Mouse (Mus musculus): ENCODE results near the gene Svip.

Svip gene

DNA sequence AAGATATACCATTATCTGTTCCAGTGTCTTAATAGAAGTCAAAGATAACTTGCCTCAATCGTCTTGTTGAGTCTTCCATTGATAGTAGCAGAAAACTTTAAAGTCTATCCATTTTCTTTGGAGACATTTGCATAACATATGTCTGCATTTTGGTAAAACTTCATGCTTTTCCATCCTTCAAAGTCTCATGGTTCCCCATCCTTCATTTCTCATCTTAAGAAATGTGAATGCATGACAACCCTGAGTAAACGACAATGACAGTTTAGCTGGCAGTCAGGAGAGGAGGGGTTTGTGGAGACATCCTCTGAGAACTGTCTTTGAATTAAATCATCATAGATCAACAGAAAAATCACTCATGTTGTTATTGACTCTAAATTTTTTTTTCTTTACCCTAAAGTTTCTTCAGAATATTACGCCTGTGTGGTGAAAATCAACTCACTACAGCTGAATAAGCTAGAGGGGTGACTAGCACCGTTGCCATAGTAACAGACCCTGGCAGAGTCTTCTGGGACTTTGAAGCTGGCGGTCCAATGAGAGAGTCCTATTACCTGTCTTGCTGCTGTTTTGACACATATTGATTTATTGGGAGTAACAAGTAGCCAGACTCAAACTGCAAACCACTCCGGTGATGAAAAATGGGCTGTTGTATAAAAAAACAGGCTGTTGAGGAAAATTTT is 45.0 kb downstream of the Svip start:
- no peak for DNase-seq (ENCODE audit: low spot score)

DNA sequence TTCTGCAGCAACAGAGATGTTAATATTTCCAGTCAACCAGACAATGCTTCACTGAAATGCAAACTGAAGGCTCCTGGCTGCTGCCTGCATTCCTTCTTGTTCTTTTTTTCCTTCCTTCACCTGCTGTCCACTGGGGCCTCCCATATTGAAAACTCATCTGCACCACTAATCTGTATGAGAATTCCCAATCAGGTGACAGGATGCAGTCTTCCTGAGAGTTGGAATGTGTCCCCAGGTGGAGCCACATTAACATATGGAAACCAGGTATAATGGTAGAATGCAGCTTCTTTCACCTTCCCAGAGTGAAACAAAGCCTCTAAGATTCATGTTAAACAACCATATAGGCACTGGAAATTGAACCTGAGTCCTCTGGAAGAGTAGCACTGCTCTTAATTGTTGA is 48.1 kb downstream of the Svip start:
- DNase-seq (ENCODE audit: low spot score) = no peak

DNA sequence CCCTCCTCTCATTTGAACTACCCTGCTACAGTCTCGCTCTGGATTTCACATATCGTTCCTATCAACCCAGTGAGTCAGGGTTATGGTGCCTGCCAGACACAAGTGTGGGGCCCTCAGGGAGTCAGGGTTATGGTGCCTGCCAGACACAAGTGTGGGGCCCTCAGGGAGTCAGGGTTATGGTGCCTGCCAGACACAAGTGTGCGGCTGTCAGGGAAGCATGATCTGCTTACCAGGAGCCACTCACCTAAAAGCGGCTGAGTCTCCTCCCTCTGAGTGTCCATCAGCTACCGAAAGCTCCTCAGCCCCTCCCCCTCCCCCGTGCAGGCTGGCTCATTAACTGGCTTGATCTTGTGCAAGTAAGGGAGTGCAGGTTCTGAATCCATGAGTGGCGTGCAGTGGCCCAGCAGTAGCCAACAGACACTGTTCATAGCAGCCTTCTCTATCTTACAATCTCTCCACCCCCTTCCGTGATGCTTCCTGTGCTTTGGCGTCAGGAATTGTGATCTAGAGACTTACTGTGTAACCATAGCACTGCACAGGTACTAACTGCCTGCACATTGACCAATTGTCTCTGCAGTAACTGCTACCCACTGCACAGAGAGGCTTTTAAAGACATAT is 50.3 kb downstream of the Svip start:
- no peak for DNase-seq (ENCODE audit: low spot score)
